Mouse (Mus musculus) limb, embryonic 11.5 days (tissue): ENCODE measurements around the gene Wdr90. TPM values are rescaled to one million over a fixed set of nuclear protein-coding genes. Genes with fewer than 3 reads are reported as not detected.

ENCODE experiments used
- ATAC-seq: fragments of 200-750 bp; cut with Nextera tagmentation; 2 replicates; pipeline ENCODE4 v1.8.0; 2017; ENCODE audit warnings: low read depth; ENCODE audit not compliant: insufficient number of reproducible peaks, low FRiP score, low TSS enrichment
- DNase-seq: peaks from one replicate; pipeline ENCODE4 v3.0.0-alpha.2; 2015; ENCODE audit warnings: low spot score
- H3K27ac ChIP-seq: fragments of 300-500 bp; sonication (generic); replicated peaks from 2 replicates; pipeline ENCODE4 v1.5.1; 2014; ENCODE audit warnings: low read depth, mild to moderate bottlenecking, low read length
- H3K27me3 ChIP-seq: fragments of 300-500 bp; sonication (generic); 2 replicates; pipeline ENCODE4 v1.6.1; 2014; ENCODE audit warnings: mild to moderate bottlenecking, low read length, mixed read lengths; ENCODE audit not compliant: control insufficient read depth, insufficient read depth
- H3K36me3 ChIP-seq: fragments of 300-500 bp; sonication (generic); 2 replicates; pipeline ENCODE4 v1.6.1; 2014; ENCODE audit warnings: mild to moderate bottlenecking, low read length, moderate library complexity, mixed read lengths; ENCODE audit not compliant: control insufficient read depth, insufficient read depth
- H3K4me1 ChIP-seq: fragments of 300-500 bp; sonication (generic); 2 replicates; pipeline ENCODE4 v1.6.1; 2014; ENCODE audit warnings: low read length, mixed read lengths; ENCODE audit not compliant: control insufficient read depth, insufficient read depth
- H3K4me2 ChIP-seq: fragments of 300-500 bp; sonication (generic); 2 replicates; pipeline ENCODE4 v1.6.1; 2014; ENCODE audit warnings: low read depth, mild to moderate bottlenecking, moderate library complexity; ENCODE audit not compliant: severe bottlenecking
- H3K4me3 ChIP-seq: fragments of 300-500 bp; sonication (generic); 2 replicates; pipeline ENCODE4 v1.5.1; 2014; ENCODE audit warnings: low read depth, low read length
- H3K9ac ChIP-seq: fragments of 300-500 bp; sonication (generic); 2 replicates; pipeline ENCODE4 v1.6.1; 2014; ENCODE audit warnings: mild to moderate bottlenecking, low read length
- H3K9me3 ChIP-seq: fragments of 300-500 bp; sonication (generic); 2 replicates; pipeline ENCODE4 v1.6.1; 2016; ENCODE audit warnings: low read length; ENCODE audit not compliant: control insufficient read depth
- WGBS: fragments of 180-500 bp; shearing (Covaris S2); extraction: QIAGEN DNeasy Blood & Tissue Kit; methylation state at CpG from one replicate; pipeline ENCODE4 v1.1.7; 2014; 5-methylcytosine and 5-hydroxymethylcytosine counted together
- polyA plus RNA-seq: library from polyadenylated mRNA; unstranded; fragments of >200 nt; fragmentation: Nextera tagmentation; extraction: Ambion mirVana; gene quantifications from 2 replicates; pipeline ENCODE4 v1.2.1, GENCODE M21; 2014

The Wdr90 gene
- polyA plus RNA-seq, 1 experiment from 2014 or later = 19.3 TPM

GRCm38 (mm10) chr17:25887467-25887866 is 26.2 kb upstream of the Wdr90 start:
- WGBS = 90% methylated on average over 10 of the region's 10 CpGs
- Histone ChIP-seq H3K9me3 (no peaks in the 10 kb centered on the region), H3K9ac (no peak overlapping the region), H3K4me3 (no peak overlapping the region), H3K36me3 (peaks cover 10% of the 10 kb centered on the region), H3K27me3 (no peaks in the 10 kb centered on the region), H3K27ac (no peak overlapping the region), H3K4me2 (no peak overlapping the region), H3K4me1 (no peaks in the 10 kb centered on the region)
- ATAC-seq = no peak
- no peak for DNase-seq

GRCm38 (mm10) chr17:25886806-25887205 is 25.5 kb upstream of the Wdr90 start:
- Histone ChIP-seq H3K27ac (no peak overlapping the region), H3K4me2 (no peak overlapping the region), H3K27me3 (no peaks in the 10 kb centered on the region), H3K9me3 (no peaks in the 10 kb centered on the region), H3K36me3 (peaks cover 10% of the 10 kb centered on the region), H3K9ac (no peak overlapping the region), H3K4me3 (no peak overlapping the region), H3K4me1 (peaks cover 7% of the 10 kb centered on the region)
- no peak for ATAC-seq
- no peak for DNase-seq

GRCm38 (mm10) chr17:25885636-25886035 is 24.3 kb upstream of the Wdr90 start:
- DNase-seq (peak; percentile 37), ATAC-seq (no peak)
- 62% methylated on average over 4 of the region's 4 CpGs for WGBS

GRCm38 (mm10) chr17:25883824-25884223 is 22.5 kb upstream of the Wdr90 start:
- Histone ChIP-seq H3K4me3 (no peak overlapping the region), H3K9ac (no peak overlapping the region), H3K27ac (no peak overlapping the region), H3K4me2 (no peak overlapping the region), H3K27me3 (no peaks in the 10 kb centered on the region), H3K36me3 (peaks cover 10% of the 10 kb centered on the region), H3K9me3 (no peaks in the 10 kb centered on the region), H3K4me1 (peaks cover 26% of the 10 kb centered on the region)
- 85% methylated on average over 3 of the region's 3 CpGs for WGBS
- DNase-seq = no peak
- no peak for ATAC-seq

More at GRCm38 (mm10) chr17:25885636-25886035, 24.3 kb upstream of the Wdr90 start:
- H3K4me1 ChIP-seq = peaks cover 18% of the 10 kb centered on the region
- H3K4me3 ChIP-seq = no peak overlapping the region
- H3K27ac ChIP-seq = no peak overlapping the region
- H3K36me3 ChIP-seq = peaks cover 10% of the 10 kb centered on the region
- no peaks in the 10 kb centered on the region for H3K9me3 ChIP-seq
- no peak overlapping the region for H3K9ac ChIP-seq
- H3K4me2 ChIP-seq = no peak overlapping the region
- no peaks in the 10 kb centered on the region for H3K27me3 ChIP-seq

GRCm38 (mm10) chr17:25883268-25883667 is 22.0 kb upstream of the Wdr90 start:
- no peak for ATAC-seq
- Histone ChIP-seq H3K27ac (no peak overlapping the region), H3K4me2 (no peak overlapping the region), H3K4me3 (no peak overlapping the region), H3K36me3 (peaks cover 10% of the 10 kb centered on the region), H3K27me3 (no peaks in the 10 kb centered on the region), H3K9me3 (no peaks in the 10 kb centered on the region), H3K4me1 (peaks cover 26% of the 10 kb centered on the region), H3K9ac (no peak overlapping the region)
- no peak for DNase-seq
- 87% methylated on average over 8 of the region's 8 CpGs for WGBS

GRCm38 (mm10) chr17:25882306-25882705 is 21.0 kb upstream of the Wdr90 start:
- peaks cover 26% of the 10 kb centered on the region for H3K4me1 ChIP-seq
- 0 out of 2 replicates have a peak overlapping the region, but pooled peaks have one; percentile 10 for H3K27ac ChIP-seq
- 23% methylated on average over 5 of the region's 5 CpGs for WGBS
- ATAC-seq (no peak), DNase-seq (no peak)
- no peak overlapping the region for H3K4me3 ChIP-seq
- peaks cover 11% of the 10 kb centered on the region for H3K36me3 ChIP-seq
- no peak overlapping the region for H3K4me2 ChIP-seq
- H3K9ac ChIP-seq = 0 out of 2 replicates have a peak overlapping the region, but pooled peaks have one; percentile 24
- H3K27me3 ChIP-seq = no peaks in the 10 kb centered on the region
- no peaks in the 10 kb centered on the region for H3K9me3 ChIP-seq

GRCm38 (mm10) chr17:25881691-25882090 is 20.4 kb upstream of the Wdr90 start:
- no peak overlapping the region for H3K9ac ChIP-seq
- DNase-seq = peak; percentile 46
- ATAC-seq = no peak
- no peak overlapping the region for H3K4me2 ChIP-seq
- 14% methylated on average over 4 of the region's 4 CpGs for WGBS
- peaks cover 27% of the 10 kb centered on the region for H3K4me1 ChIP-seq
- no peak overlapping the region for H3K4me3 ChIP-seq
- no peaks in the 10 kb centered on the region for H3K9me3 ChIP-seq
- no peaks in the 10 kb centered on the region for H3K27me3 ChIP-seq
- H3K36me3 ChIP-seq = peaks cover 11% of the 10 kb centered on the region
- H3K27ac ChIP-seq = peak overlapping the region; percentile 68

GRCm38 (mm10) chr17:25880913-25881641 is 19.8 kb upstream of the Wdr90 start:
- Histone ChIP-seq H3K27me3 (no peaks in the 10 kb centered on the region), H3K27ac (peak overlapping the region; percentile 68), H3K4me3 (no peak overlapping the region), H3K9me3 (no peaks in the 10 kb centered on the region), H3K4me1 (peaks cover 34% of the 10 kb centered on the region), H3K36me3 (peaks cover 11% of the 10 kb centered on the region), H3K9ac (no peak overlapping the region), H3K4me2 (0 out of 2 replicates have a peak overlapping the region, but pooled peaks have one; percentile 15)
- WGBS = 5% methylated on average over 5 of the region's 5 CpGs
- ATAC-seq (no peak), DNase-seq (peak; percentile 63)
